Mouse (Mus musculus) ES-E14 (cell line): Measurements from ENCODE around the gene Tdrd5. TPM values are rescaled to one million over a fixed set of nuclear protein-coding genes. Genes with fewer than 3 reads are reported as not detected.
"Not testable (repeated sequence)": the region's sequence is repeated elsewhere in the genome, so short reads cannot be mapped to it uniquely, and the experiment has no call there.

Experiments
- DNase-seq: peaks from one replicate; pipeline ENCODE4 v3.0.0-alpha.2; 2013; ENCODE audit warnings: low read depth, low spot score
- H3K27ac ChIP-seq: 2 replicates; pipeline ENCODE4 v1.5.1; 2012; ENCODE audit warnings: low read depth, mild to moderate bottlenecking, low read length, moderate library complexity, mixed read lengths; ENCODE audit not compliant: poor library complexity, insufficient read depth, severe bottlenecking
- H3K36me3 ChIP-seq: 2 replicates; pipeline ENCODE4 v1.6.1; 2012; ENCODE audit warnings: mild to moderate bottlenecking, low read length, moderate library complexity, mixed read lengths; ENCODE audit not compliant: control insufficient read depth, poor library complexity, insufficient read depth, severe bottlenecking
- H3K4me1 ChIP-seq, 2 experiments: fragments of 150-350 bp in 1 of 2; sonication (generic) in 1 of 2; 2 replicates each; pipeline ENCODE4 v1.6.1; 2012; ENCODE audit warnings: low read length in 2 of 2, mild to moderate bottlenecking in 1 of 2, mixed read lengths in 1 of 2; ENCODE audit not compliant: control insufficient read depth in 2 of 2, insufficient read depth in 2 of 2, poor library complexity in 1 of 2
- H3K4me3 ChIP-seq, 2 experiments: fragments of 150-350 bp in 1 of 2; sonication (generic) in 1 of 2; 2 replicates each; pipeline ENCODE4 v1.5.1; 2012; ENCODE audit warnings: low read length in 2 of 2, low read depth in 1 of 2, mild to moderate bottlenecking in 1 of 2, mixed read lengths in 1 of 2; ENCODE audit not compliant: insufficient read depth in 1 of 2, poor library complexity in 1 of 2, severe bottlenecking in 1 of 2
- H3K9ac ChIP-seq: 2 replicates; pipeline ENCODE4 v1.6.1; 2012; ENCODE audit warnings: low read depth, mild to moderate bottlenecking, low read length, mixed read lengths; ENCODE audit not compliant: poor library complexity, insufficient read depth, severe bottlenecking
- H3K9me3 ChIP-seq: fragments of 150-350 bp; sonication (generic); 2 replicates; pipeline ENCODE4 v1.6.1; 2012; ENCODE audit warnings: low read depth, mild to moderate bottlenecking, low read length; ENCODE audit not compliant: control insufficient read depth, insufficient read depth
- CHD2 ChIP-seq: IDR thresholded peaks from 2 replicates; pipeline ENCODE4 v1.6.1; 2014; ENCODE audit warnings: mild to moderate bottlenecking, low read depth, low read length, inconsistent platforms
- HCFC1 ChIP-seq: IDR thresholded peaks from 2 replicates; pipeline ENCODE4 v1.6.1; 2012; ENCODE audit warnings: low read length, inconsistent platforms, borderline replicate concordance; ENCODE audit not compliant: insufficient read depth
- MAFK ChIP-seq: IDR thresholded peaks from 2 replicates; pipeline ENCODE4 v1.6.1; 2014; ENCODE audit warnings: mild to moderate bottlenecking, low read depth, low read length, inconsistent platforms; ENCODE audit not compliant: insufficient read depth
- ZC3H11A ChIP-seq: IDR thresholded peaks from 2 replicates; pipeline ENCODE4 v1.6.1; 2012; ENCODE audit warnings: low read depth, mild to moderate bottlenecking, inconsistent platforms, low read length, borderline replicate concordance
- ZNF384 ChIP-seq: IDR thresholded peaks from 2 replicates; pipeline ENCODE4 v1.6.1; 2012; ENCODE audit warnings: low read depth, low read length, inconsistent platforms
- in situ Hi-C, 2 experiments: fragments of 600-800 bp; cut with MboI; formaldehyde crosslinking; loops; one replicate each; pipeline ENCODE4 v1.15.1; 2025; ENCODE audit warnings: low sequenced_read_pairs in 2 of 2, inconsistent platforms in 1 of 2; ENCODE audit not compliant: unreplicated experiment in 2 of 2
- total RNA-seq: library from RNA; depleted of rRNA; stranded (reverse); fragments of 300-350 nt; gene quantifications from 2 replicates; pipeline ENCODE4 v1.2.3, GENCODE M21; 2012

The Tdrd5 gene
- total RNA-seq, 1 experiment, result 1.7 TPM

DNA sequence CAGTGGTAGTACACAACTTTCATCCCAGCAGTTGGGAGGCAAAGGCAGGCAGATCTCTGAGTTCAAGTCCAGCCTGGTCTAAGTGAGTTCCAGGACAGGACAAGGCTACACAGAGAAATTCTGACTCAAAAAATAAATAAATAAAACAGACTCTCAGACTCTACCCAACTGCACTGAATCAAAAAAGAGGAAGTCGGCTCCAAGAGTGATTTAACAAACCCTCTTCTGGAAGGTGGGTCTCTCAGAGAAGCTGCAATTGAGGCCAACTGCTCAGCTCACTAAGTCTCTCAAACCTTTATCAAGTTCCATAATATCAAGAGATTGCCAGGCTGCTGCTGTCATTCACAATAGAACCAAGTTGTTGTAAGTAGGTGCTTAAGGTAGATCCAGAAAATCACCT is 5.1 kb upstream of the Tdrd5 start:
- no peak overlapping the region for H3K27ac ChIP-seq
- no peaks in the 10 kb centered on the region for H3K9me3 ChIP-seq
- H3K4me1 ChIP-seq, result 0 out of 4 replicates have a peak, but pooled peaks cover 0 to 2% of the 10 kb centered on the region in 2 experiments
- in situ Hi-C loops, result no loop called here
- TF ChIP-seq MAFK, result no peak
- no peak for TF ChIP-seq CHD2
- no peak for TF ChIP-seq ZC3H11A
- no peak for TF ChIP-seq ZNF384
- no peak for TF ChIP-seq HCFC1
- no peak for DNase-seq
- H3K9ac ChIP-seq, result no peak overlapping the region
- no peaks in the 10 kb centered on the region for H3K36me3 ChIP-seq
- H3K4me3 ChIP-seq, result no peak overlapping the region

DNA sequence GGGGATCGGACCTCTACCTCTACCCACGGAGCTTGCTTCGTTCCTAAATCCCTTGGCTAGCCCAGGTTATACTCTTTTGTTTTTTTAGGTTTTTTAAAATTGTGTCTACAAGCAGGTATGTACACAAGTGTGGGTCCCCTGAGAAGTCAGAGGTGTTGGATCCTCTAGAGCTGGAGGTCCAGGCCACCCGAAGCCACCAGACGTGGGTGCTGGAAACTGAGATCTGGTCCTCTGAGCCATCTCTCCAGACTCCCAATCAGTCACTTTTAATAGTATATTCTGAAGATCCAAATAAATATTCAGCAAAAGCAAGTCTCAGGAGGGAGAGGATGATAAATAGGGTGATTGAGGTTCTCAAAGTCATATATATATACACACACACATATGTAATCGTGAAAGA is 13.4 kb downstream of the Tdrd5 start:
- TF ChIP-seq CHD2 (no peak), MAFK (no peak), ZC3H11A (no peak), ZNF384 (no peak), HCFC1 (no peak)
- DNase-seq, result no peak
- Histone ChIP-seq H3K4me3 (no peak overlapping the region), H3K9me3 (no peaks in the 10 kb centered on the region), H3K9ac (no peak overlapping the region), H3K4me1 (no peaks in the 10 kb centered on the region), H3K27ac (no peak overlapping the region), H3K36me3 (no peaks in the 10 kb centered on the region)
- in situ Hi-C loops, result no loop called here

- H3K4me3 ChIP-seq, H3K27ac ChIP-seq, H3K9ac ChIP-seq, DNase-seq, H3K9me3 ChIP-seq, in situ Hi-C loops, H3K36me3 ChIP-seq, H3K4me1 ChIP-seq: not testable (repeated sequence)
These were observed 14.3 kb downstream of the Tdrd5 start for GRCm38 (mm10) chr1:156289222-156289587.

GRCm38 (mm10) chr1:156288556-156289221 is 14.8 kb downstream of the Tdrd5 start:
- Histone ChIP-seq H3K4me1 (no peaks in the 10 kb centered on the region), H3K9ac (no peak overlapping the region), H3K9me3 (no peaks in the 10 kb centered on the region), H3K27ac (no peak overlapping the region), H3K36me3 (no peaks in the 10 kb centered on the region), H3K4me3 (no peak overlapping the region)
- in situ Hi-C loops, result no loop called here
- TF ChIP-seq HCFC1, result no peak
- TF ChIP-seq ZC3H11A, result no peak
- TF ChIP-seq CHD2, result no peak
- no peak for TF ChIP-seq ZNF384
- no peak for TF ChIP-seq MAFK
- DNase-seq, result no peak

DNA sequence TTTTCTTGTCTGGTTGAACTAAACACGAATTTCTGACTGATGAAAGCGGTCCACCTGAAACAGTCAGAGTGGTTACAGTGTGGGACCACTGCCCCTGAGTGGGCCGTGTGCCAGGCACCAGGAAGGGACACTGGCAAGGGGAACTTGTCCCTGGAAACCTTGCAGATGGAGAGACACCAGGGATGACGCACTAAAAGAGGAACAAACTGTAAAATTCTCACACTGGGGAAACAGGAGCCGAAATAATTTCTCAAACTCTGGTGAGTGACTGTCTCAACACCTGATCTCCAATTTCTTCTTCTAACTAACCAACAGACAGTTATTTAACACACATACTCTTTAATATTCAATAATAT is 17.9 kb downstream of the Tdrd5 start:
- Histone ChIP-seq H3K9me3 (no peaks in the 10 kb centered on the region), H3K9ac (no peak overlapping the region), H3K27ac (no peak overlapping the region), H3K4me1 (no peaks in the 10 kb centered on the region), H3K4me3 (no peak overlapping the region), H3K36me3 (no peaks in the 10 kb centered on the region)
- TF ChIP-seq CHD2 (no peak), ZC3H11A (no peak), MAFK (no peak), HCFC1 (no peak), ZNF384 (no peak)
- in situ Hi-C loops, result no loop called here
- DNase-seq, result no peak
